In the genomic region with DNA sequence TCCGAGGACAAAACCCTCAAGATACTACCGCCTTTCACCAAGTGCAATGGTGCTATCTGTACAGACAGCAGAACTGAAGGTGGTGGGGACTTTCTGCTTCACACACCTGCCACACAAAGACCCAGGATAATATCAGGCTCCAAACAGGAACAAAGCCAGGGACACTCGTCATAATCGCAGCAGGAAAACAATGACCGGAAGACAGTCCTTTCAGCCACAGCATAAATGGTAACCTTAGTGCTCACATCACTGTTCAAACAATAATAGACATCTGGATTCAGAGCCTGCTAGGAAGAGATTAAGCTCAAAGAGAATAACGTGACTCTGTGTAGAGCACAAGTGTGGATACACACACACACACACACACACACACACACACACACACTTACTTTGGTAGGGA, we compare ENCODE assay signal across 12 mouse cellular contexts.
DNase-seq lines count a peak whose midpoint lies in the region; ATAC-seq lines count a peak whose summit lies in the region.
"Had no signal": no experiment of that assay in that cellular context is flagged by ENCODE, and none has a peak within 500 bp of the region (broad histone marks: within the 10 kb centered on the region; RNA-seq: fewer than 3 reads in every experiment).

No protein-coding gene starts in this region.

- H3K36me3 ChIP-seq in hindbrain, embryonic 12.5 days: no peaks in the 10 kb centered on the region
- H3K36me3 ChIP-seq in hindbrain, embryonic 11.5 days (ENCODE audit: control insufficient read depth, insufficient read depth, low read length): no peaks in the 10 kb centered on the region
- no peaks in the 10 kb centered on the region for H3K36me3 ChIP-seq in lung, embryonic 16.5 days (ENCODE audit: control insufficient read depth, insufficient read depth, low read length)
- H3K36me3 ChIP-seq in forebrain, embryonic 13.5 days (ENCODE audit: poor library complexity, severe bottlenecking): no peaks in the 10 kb centered on the region
- H3K36me3 ChIP-seq: limb, embryonic 10.5 days; neural tube, embryonic 12.5 days had no signal

- no peak overlapping the region for H3K4me3 ChIP-seq in hindbrain, embryonic 12.5 days
- H3K4me3 ChIP-seq in hindbrain, embryonic 11.5 days (ENCODE audit: low read depth, low read length): no peak overlapping the region
- no peak overlapping the region for H3K4me3 ChIP-seq in lung, embryonic 16.5 days (ENCODE audit: low read length)
- H3K4me3 ChIP-seq in forebrain, embryonic 13.5 days: no peak overlapping the region
- H3K4me3 ChIP-seq: limb, embryonic 10.5 days; neural tube, embryonic 12.5 days had no signal

- no peak overlapping the region for H3K4me2 ChIP-seq in hindbrain, embryonic 12.5 days (replicated peaks)
- H3K4me2 ChIP-seq in hindbrain, embryonic 11.5 days (replicated peaks; ENCODE audit: low read depth, low read length): no peak overlapping the region
- H3K4me2 ChIP-seq in lung, embryonic 16.5 days (ENCODE audit: low read depth, low read length): no peak overlapping the region
- H3K4me2 ChIP-seq in forebrain, embryonic 13.5 days: no peak overlapping the region
- H3K4me2 ChIP-seq: neural tube, embryonic 12.5 days had no signal

- H3K4me1 ChIP-seq in hindbrain, embryonic 12.5 days: peaks cover 29% of the 10 kb centered on the region
- no peaks in the 10 kb centered on the region for H3K4me1 ChIP-seq in hindbrain, embryonic 11.5 days (replicated peaks; ENCODE audit: control insufficient read depth, insufficient read depth, low read length)
- peaks cover 53% of the 10 kb centered on the region for H3K4me1 ChIP-seq in lung, embryonic 16.5 days (replicated peaks; ENCODE audit: control insufficient read depth, insufficient read depth, low read length)
- H3K4me1 ChIP-seq in forebrain, embryonic 13.5 days: peaks cover 47% of the 10 kb centered on the region

- no peaks in the 10 kb centered on the region for H3K9me3 ChIP-seq in hindbrain, embryonic 12.5 days (replicated peaks)
- H3K9me3 ChIP-seq in hindbrain, embryonic 11.5 days (ENCODE audit: control insufficient read depth, low read length): no peaks in the 10 kb centered on the region
- no peaks in the 10 kb centered on the region for H3K9me3 ChIP-seq in lung, embryonic 16.5 days (ENCODE audit: control insufficient read depth, low read length)
- no peaks in the 10 kb centered on the region for H3K9me3 ChIP-seq in forebrain, embryonic 13.5 days (replicated peaks)
- H3K9me3 ChIP-seq: limb, embryonic 10.5 days; neural tube, embryonic 12.5 days had no signal

- H3K27me3 ChIP-seq in hindbrain, embryonic 12.5 days: no peaks in the 10 kb centered on the region
- H3K27me3 ChIP-seq in hindbrain, embryonic 11.5 days (ENCODE audit: control insufficient read depth, insufficient read depth, low read length): no peaks in the 10 kb centered on the region
- no peaks in the 10 kb centered on the region for H3K27me3 ChIP-seq in lung, embryonic 16.5 days (ENCODE audit: control insufficient read depth, insufficient read depth, low read depth, low read length)
- no peaks in the 10 kb centered on the region for H3K27me3 ChIP-seq in forebrain, embryonic 13.5 days
- H3K27me3 ChIP-seq: neural tube, embryonic 12.5 days had no signal

- DNase-seq in hindbrain, embryonic 11.5 days (ENCODE audit: low spot score): no peak
- DNase-seq in heart, adult 8-10 months (ENCODE audit: low spot score): peak; percentile 85
- DNase-seq in kidney, adult 18-20 months: peak; percentile 41
- no peak for DNase-seq in ovary, adult 18-20 months (ENCODE audit: low spot score)
- DNase-seq in embryo, embryonic 10.5 days (ENCODE audit: low spot score): no peak
- DNase-seq: cerebellum, postnatal 14 days had no signal

- no peak overlapping the region for H3K9ac ChIP-seq in hindbrain, embryonic 12.5 days
- no peak overlapping the region for H3K9ac ChIP-seq in hindbrain, embryonic 11.5 days (ENCODE audit: low read depth, low read length)
- H3K9ac ChIP-seq in lung, embryonic 16.5 days (ENCODE audit: low read length): no peak overlapping the region
- no peak overlapping the region for H3K9ac ChIP-seq in forebrain, embryonic 13.5 days
- H3K9ac ChIP-seq: neural tube, embryonic 12.5 days had no signal

- no peak for ATAC-seq in hindbrain, embryonic 12.5 days (ENCODE audit: low FRiP score)
- no peak for ATAC-seq in hindbrain, embryonic 11.5 days (ENCODE audit: low FRiP score)
- peak; percentile 40 for ATAC-seq in lung, embryonic 16.5 days (ENCODE audit: low read depth)
- ATAC-seq in forebrain, embryonic 13.5 days: no peak
- ATAC-seq: activated CD4-positive, CD25-positive, alpha-beta regulatory T cell, adult 4 months had no signal

- peak overlapping the region; percentile 23; the same call in 1 of the 2 replicates for H3K27ac ChIP-seq in hindbrain, embryonic 12.5 days
- H3K27ac ChIP-seq in hindbrain, embryonic 11.5 days (ENCODE audit: low read depth, low read length): no peak overlapping the region
- H3K27ac ChIP-seq in lung, embryonic 16.5 days (ENCODE audit: low read length): peak overlapping the region; percentile 60
- no peak overlapping the region for H3K27ac ChIP-seq in forebrain, embryonic 13.5 days
- H3K27ac ChIP-seq: limb, embryonic 10.5 days; neural tube, embryonic 12.5 days had no signal

- 82% methylated on average over 6 of the region's 6 CpGs for WGBS in hindbrain, embryonic 12.5 days
- 79% methylated on average over 6 of the region's 6 CpGs for WGBS in hindbrain, embryonic 11.5 days
- 44% methylated on average over 6 of the region's 6 CpGs for WGBS in lung, embryonic 16.5 days
- WGBS in forebrain, embryonic 13.5 days: 66% methylated on average over 6 of the region's 6 CpGs

Comparison
In these comparisons a context has a peak if more than half of its experiments do, and no peak if none do; other contexts are left out.
1. H3K27ac ChIP-seq: peak in hindbrain, embryonic 12.5 days (single experiment) and lung, embryonic 16.5 days (single experiment); none in hindbrain, embryonic 11.5 days (single experiment) and forebrain, embryonic 13.5 days (single experiment).
2. DNase-seq: peak in heart, adult 8-10 months (single experiment) and kidney, adult 18-20 months (single experiment); none in hindbrain, embryonic 11.5 days (single experiment), ovary, adult 18-20 months (single experiment) and embryo, embryonic 10.5 days (single experiment).